Mouse (Mus musculus) G1E (cell line): ENCODE data around the gene Rpl26.

Experiments
- CTCF ChIP-seq: IDR thresholded peaks from 2 replicates; pipeline ENCODE4 v1.5.1; 2012; ENCODE audit warnings: low read depth, low read length, inconsistent platforms, mixed read lengths
- POLR2AphosphoS5 ChIP-seq: IDR thresholded peaks from 2 replicates; pipeline ENCODE4 v1.6.1; 2012; ENCODE audit warnings: low read depth, low read length, inconsistent platforms; ENCODE audit not compliant: insufficient replicate concordance
- TAL1 ChIP-seq: conservative IDR thresholded peaks from 2 replicates; pipeline ENCODE4 v1.6.1; 2012; ENCODE audit warnings: low read depth, low read length, inconsistent platforms, mixed read lengths

DNA sequence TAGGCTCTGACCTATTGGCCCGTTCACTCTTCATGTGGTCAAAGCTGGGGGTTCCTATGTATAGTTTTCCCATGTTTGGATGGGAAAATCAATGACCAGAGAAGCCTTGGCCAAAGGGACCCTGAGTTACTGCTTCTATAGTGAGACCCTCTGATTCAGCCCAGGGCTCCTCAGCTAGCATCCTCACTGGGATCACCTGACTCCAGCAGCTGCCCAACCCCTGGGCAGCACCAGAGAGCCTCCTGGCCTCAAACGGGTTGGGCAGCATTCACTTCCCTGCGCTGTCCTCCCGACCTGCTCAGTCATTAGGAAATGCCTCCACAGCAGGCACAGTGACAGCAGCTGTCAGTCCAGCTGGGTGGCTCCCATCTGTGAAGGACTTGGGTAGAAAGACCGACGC lies 13.1 kb upstream of the Rpl26 start, which contains the start of gene Rnf222:
- TF ChIP-seq TAL1 (no peak), CTCF (no peak), POLR2AphosphoS5 (no peak)
